Mouse (Mus musculus) embryonic stem cell, embryonic (primary cell): ENCODE measurements around the gene Slc35f6.

Experiments used
- CTCF ChIA-PET, 4 experiments: fragments of 300-600 bp in 2 of 4; fragments of 350-600 bp in 2 of 4; sonication (Branson Sonifier 250); formaldehyde crosslinking; loops; one replicate each; lab custom pipeline; 2022; ENCODE audit warnings: inconsistent platforms in 2 of 4; lab: Charles Lee
- POLR2A ChIA-PET, 4 experiments: fragments of 300-600 bp in 2 of 4; fragments of 350-600 bp in 2 of 4; sonication (Branson Sonifier 250); formaldehyde crosslinking; loops; one replicate each; lab custom pipeline; 2022; ENCODE audit warnings: antibody characterized with exemption in 4 of 4, inconsistent platforms in 1 of 4; lab: Charles Lee

The Slc35f6 gene

GRCm38 (mm10) chr5:30616644-30617043 lies 31.1 kb upstream of the Slc35f6 start:
- ChIA-PET CTCF (interaction anchor here in 1 of 4 experiments (1.9 kb wide), 1 partner anchor 175 kb away, joined by 5 read pairs; no protein-coding TSS in a partner anchor), POLR2A (interaction anchor here in 3 of 4 experiments (0.6 to 2.5 kb wide), 13 partner anchors 8 to 333 kb away, joined by 3 to 8 read pairs (median 4); partner anchors contain the start of gene Slc35f6 (in 3 of the 3))

GRCm38 (mm10) chr5:30617357-30617756 lies 30.4 kb upstream of the Slc35f6 start:
- ChIA-PET CTCF (interaction anchor here in 1 of 4 experiments (0.6 kb wide), 1 partner anchor 685 kb away, joined by 3 read pairs; no protein-coding TSS in a partner anchor), POLR2A (interaction anchor here in 2 of 4 experiments (0.5 to 2.5 kb wide), 10 partner anchors 9 to 333 kb away, joined by 3 to 8 read pairs (median 4); partner anchors contain the start of gene Slc35f6 (in 1 of the 2))

DNA sequence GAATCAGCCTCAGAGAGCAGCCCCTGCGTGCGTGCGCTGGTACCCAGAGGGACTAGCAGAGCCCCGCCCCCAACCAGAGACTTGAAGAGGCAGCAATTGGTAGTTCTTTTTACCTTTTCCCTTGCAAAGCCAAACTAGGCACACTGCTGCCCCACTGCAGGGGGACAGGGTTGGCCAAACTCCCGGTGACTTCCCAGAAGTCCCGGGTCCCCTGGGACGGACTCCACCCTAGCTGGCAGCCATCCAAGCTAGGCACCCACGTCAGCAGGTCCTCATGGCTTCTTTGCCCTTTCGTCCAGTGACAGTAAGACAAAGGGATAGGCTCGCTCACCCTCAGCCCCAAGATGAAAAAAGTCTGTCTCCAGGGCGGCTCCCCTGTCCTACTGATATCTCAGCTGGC lies 29.9 kb upstream of the Slc35f6 start:
- CTCF ChIA-PET = interaction anchor here in 1 of 4 experiments (0.6 kb wide), 1 partner anchor 684 kb away, joined by 3 read pairs; no protein-coding TSS in a partner anchor
- POLR2A ChIA-PET = interaction anchor here in 2 of 4 experiments (0.5 to 2.5 kb wide), 9 partner anchors 10 to 332 kb away, joined by 3 to 8 read pairs (median 4); partner anchors contain the start of gene Slc35f6 (in 1 of the 2)

GRCm38 (mm10) chr5:30618376-30619003 lies 29.2 kb upstream of the Slc35f6 start:
- ChIA-PET CTCF (no interaction called here), POLR2A (interaction anchor here in 2 of 4 experiments (0.6 to 1.8 kb wide), 2 partner anchors 19 to 30 kb away, joined by 4 read pairs; partner anchors contain the start of gene Kcnk3 (in 1 of the 2))

DNA sequence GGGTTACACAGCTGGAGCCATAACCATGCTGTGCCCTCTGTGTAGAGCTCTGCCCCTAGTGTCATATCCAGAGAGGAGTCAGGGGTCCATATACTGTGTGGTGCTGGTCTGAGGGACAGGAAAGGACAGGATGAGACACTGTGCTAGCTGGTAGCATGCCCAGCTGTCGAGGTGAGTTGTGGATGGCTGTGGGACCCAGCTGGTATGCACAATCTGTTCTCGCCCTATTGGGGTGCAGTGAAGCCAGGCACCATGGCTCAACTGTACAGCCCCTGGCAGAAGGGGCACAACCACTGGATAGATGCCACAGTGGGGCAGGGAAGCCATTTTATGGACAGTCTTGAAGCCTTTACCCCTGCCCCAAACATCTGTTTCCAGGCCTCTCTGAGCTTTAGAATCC lies 28.5 kb upstream of the Slc35f6 start:
- CTCF ChIA-PET = no interaction called here

GRCm38 (mm10) chr5:30620567-30620966 lies 27.2 kb upstream of the Slc35f6 start:
- POLR2A ChIA-PET = interaction anchor here in 2 of 4 experiments (0.8 to 1.1 kb wide), 3 partner anchors 9 to 46 kb away, joined by 3 read pairs; partner anchors contain the start of gene Cenpa (in 1 of the 2)
- CTCF ChIA-PET = no interaction called here

More for the DNA sequence above, 28.5 kb upstream of the Slc35f6 start:
- POLR2A ChIA-PET = interaction anchor here in 2 of 4 experiments (0.8 to 1.1 kb wide), 3 partner anchors 8 to 39 kb away, joined by 3 read pairs; partner anchors contain the start of gene Slc35f6 (in 1 of the 2)

- ChIA-PET CTCF (no interaction called here), POLR2A (interaction anchor here in 2 of 4 experiments (0.8 to 2.3 kb wide), 6 partner anchors 8 to 45 kb away, joined by 3 to 10 read pairs (median 4); partner anchors contain the start of gene Cenpa (in 1 of the 2))
Observed at GRCm38 (mm10) chr5:30621211-30621790, 26.4 kb upstream of the Slc35f6 start.

DNA sequence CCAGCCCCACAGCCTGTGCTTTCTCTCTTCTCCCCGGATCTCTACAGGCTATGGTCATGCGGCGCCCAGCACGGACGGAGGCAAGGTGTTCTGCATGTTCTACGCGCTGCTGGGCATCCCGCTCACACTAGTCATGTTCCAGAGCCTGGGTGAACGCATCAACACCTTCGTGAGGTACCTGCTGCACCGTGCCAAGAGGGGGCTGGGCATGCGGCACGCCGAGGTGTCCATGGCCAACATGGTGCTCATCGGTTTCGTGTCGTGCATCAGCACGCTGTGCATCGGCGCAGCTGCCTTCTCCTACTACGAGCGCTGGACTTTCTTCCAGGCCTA lies 25.9 kb upstream of the Slc35f6 start:
- ChIA-PET POLR2A (interaction anchor here in 2 of 4 experiments (0.8 to 2.3 kb wide), 6 partner anchors 9 to 16 kb away, joined by 3 to 10 read pairs (median 4); no protein-coding TSS in a partner anchor), CTCF (no interaction called here)

GRCm38 (mm10) chr5:30622177-30622840 lies 25.4 kb upstream of the Slc35f6 start:
- ChIA-PET CTCF (no interaction called here), POLR2A (interaction anchor here in 3 of 4 experiments (0.5 to 2.3 kb wide), 10 partner anchors 8 to 1155 kb away, joined by 3 to 10 read pairs (median 4); no protein-coding TSS in a partner anchor)

DNA sequence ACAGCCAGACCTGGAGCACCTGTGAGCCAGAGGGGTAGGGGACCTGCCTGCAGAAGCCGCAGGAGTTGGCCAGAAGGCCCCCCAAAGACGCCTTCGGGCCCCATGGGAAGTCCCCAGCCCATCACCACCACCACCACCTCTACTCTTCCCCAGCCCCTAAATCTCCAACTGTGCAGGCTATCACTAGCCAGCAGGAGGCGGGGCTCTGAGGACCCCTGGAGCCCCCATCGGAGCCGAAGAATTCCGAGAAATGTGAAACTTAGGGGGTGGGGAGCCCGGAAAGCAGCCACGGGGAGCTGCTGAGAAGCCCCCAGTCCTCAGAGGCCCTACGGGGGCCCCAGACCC lies 24.9 kb upstream of the Slc35f6 start:
- POLR2A ChIA-PET = interaction anchor here in 3 of 4 experiments (0.5 to 2.3 kb wide), 11 partner anchors 8 to 1156 kb away, joined by 3 to 10 read pairs (median 4); no protein-coding TSS in a partner anchor
- CTCF ChIA-PET = interaction anchor here in 1 of 4 experiments (0.6 kb wide), 1 partner anchor 37 kb away, joined by 4 read pairs; no protein-coding TSS in a partner anchor

DNA sequence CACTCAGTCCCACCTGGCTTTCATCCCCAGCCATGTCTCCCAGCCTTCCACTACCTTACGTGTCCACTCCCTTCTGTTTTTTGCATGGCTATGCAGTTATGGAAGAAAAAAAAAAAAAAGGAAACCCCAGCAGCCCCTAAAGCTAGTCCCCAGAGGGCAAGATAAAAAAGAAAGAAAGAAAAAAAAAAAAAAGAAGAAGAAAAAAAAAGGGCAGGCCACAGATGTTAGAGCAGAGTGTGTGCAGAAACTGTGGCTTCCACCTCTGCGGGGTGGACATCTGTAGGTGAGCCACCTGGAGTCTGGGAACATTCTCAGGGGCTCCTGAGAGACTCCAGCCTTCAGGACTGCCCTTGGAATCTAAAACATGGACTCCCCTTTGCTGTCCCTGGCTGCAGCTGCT lies 24.4 kb upstream of the Slc35f6 start:
- CTCF ChIA-PET = interaction anchor here in 1 of 4 experiments (0.6 kb wide), 2 partner anchors 38 to 151 kb away, joined by 4 read pairs; no protein-coding TSS in a partner anchor
- POLR2A ChIA-PET = interaction anchor here in 2 of 4 experiments (0.6 to 1.3 kb wide), 7 partner anchors 9 to 279 kb away, joined by 3 to 5 read pairs (median 3); no protein-coding TSS in a partner anchor

GRCm38 (mm10) chr5:30624311-30624710 lies 23.4 kb upstream of the Slc35f6 start:
- POLR2A ChIA-PET = interaction anchor here in 1 of 4 experiments (0.6 to 1.1 kb wide), 3 partner anchors 13 to 76 kb away, joined by 3 to 4 read pairs (median 3); no protein-coding TSS in a partner anchor
- CTCF ChIA-PET = no interaction called here

DNA sequence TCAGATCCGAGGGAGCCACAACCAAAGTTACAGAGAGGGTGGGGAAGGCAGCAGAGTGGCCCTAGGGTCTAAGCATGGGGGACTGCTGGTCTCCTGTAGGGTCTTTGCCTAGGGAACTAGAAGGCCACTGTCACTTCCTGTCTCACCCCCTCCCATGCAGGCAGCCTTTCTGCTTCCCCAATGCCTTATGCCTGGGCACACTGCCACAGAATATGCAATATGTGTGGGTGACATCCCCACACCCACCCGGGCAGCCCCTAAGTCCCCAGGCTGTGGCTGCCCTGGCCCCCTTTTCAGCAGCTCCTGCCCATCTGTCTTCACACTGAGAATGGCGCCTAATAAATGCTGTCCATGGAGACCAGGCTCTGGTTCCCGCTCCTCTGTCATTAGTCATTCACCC lies 22.8 kb upstream of the Slc35f6 start:
- POLR2A ChIA-PET = interaction anchor here in 1 of 4 experiments (0.6 to 1.0 kb wide), 3 partner anchors 14 to 128 kb away, joined by 3 to 4 read pairs (median 3); no protein-coding TSS in a partner anchor
- CTCF ChIA-PET = no interaction called here

- CTCF ChIA-PET = no interaction called here
- POLR2A ChIA-PET = interaction anchor here in 1 of 4 experiments (0.6 to 1.0 kb wide), 2 partner anchors 14 to 128 kb away, joined by 3 to 4 read pairs; no protein-coding TSS in a partner anchor
Observed at GRCm38 (mm10) chr5:30625379-30625778, 22.4 kb upstream of the Slc35f6 start.

DNA sequence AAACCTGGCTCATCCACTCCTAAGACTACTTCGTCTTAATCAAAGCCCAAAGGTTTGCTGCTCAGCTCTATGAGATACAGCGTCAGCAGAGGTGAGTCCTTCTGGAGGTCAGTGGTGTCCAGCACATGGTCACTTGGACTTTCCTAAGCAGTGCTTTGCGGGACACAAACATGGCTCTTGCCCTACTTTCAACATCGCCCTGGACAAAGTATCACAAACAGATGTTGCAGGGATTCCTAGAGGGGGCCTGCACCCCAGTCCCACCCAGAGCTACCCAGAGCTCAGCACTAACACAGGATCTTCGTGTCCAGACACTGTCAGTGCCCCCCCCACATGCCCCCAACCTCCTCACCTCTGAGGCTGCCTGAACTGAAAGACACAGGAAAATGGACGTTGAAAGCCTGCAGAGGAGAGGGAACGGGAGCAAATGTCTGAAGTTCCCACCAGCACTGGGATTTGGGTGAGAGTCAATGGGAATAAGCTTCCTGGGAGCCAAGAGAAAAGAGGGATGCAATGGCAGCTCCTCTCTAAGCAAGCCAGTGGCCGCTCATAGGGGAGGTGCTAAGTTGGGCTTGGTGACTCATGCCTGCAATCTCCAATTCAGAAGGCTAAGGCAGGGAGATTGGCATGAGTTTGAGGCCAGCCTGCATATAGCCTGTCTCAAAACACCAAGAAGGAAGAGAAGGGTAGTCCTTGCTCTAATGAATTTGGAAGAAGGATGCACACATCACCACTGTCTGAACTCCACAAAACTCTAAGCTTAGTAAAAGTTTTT lies 21.2 kb upstream of the Slc35f6 start:
- CTCF ChIA-PET = interaction anchor here in 2 of 4 experiments (0.6 to 1.0 kb wide), 3 partner anchors 32 to 461 kb away, joined by 3 to 4 read pairs (median 3); no protein-coding TSS in a partner anchor
- POLR2A ChIA-PET = interaction anchor here in 1 of 4 experiments (0.9 to 1.4 kb wide), 4 partner anchors 13 to 87 kb away, joined by 3 to 6 read pairs (median 4); no protein-coding TSS in a partner anchor

- POLR2A ChIA-PET = no interaction called here
- CTCF ChIA-PET = interaction anchor here in 1 of 4 experiments (0.5 kb wide), 1 partner anchor 368 kb away, joined by 3 read pairs; no protein-coding TSS in a partner anchor
Observed at GRCm38 (mm10) chr5:30628511-30628910, 19.2 kb upstream of the Slc35f6 start.

DNA sequence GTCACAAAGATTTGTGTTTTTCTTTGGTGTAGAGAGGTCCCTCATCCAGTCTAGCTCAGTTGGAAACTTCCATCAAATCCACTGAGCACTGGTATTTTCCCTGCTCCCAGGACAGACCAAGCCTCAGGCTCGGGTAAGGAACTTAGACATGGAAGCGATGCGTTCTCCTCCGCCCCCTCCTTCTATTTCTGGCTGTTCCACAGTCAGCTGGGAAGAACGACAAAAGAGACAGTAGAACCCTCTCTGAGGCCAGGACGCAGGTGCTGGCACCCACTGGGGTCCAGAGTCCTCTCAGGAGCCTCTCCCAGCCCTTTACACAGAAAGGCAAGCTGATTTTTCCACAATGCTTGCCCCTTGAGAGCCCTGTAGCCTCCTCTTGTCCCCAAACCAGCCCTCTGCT lies 17.3 kb upstream of the Slc35f6 start:
- CTCF ChIA-PET = no interaction called here
- POLR2A ChIA-PET = no interaction called here
